Mouse (Mus musculus) forebrain, embryonic 13.5 days (tissue): Measurements from ENCODE around the gene Echdc3. TPM values are rescaled to one million over a fixed set of nuclear protein-coding genes. Genes with fewer than 3 reads are reported as not detected.
A peak's percentile ranks its signal among the peaks of the same experiment; 100 is the strongest.

ENCODE experiments used
- ATAC-seq: fragments of 200-750 bp; cut with Nextera tagmentation; 2 replicates; pipeline ENCODE4 v1.8.0; 2017
- H3K27ac ChIP-seq: fragments of 300-500 bp; sonication (generic); 2 replicates; pipeline ENCODE4 v1.5.1; 2015; ENCODE audit warnings: inconsistent platforms, mild to moderate bottlenecking, moderate library complexity
- H3K27me3 ChIP-seq: fragments of 300-500 bp; sonication (generic); 2 replicates; pipeline ENCODE4 v1.6.1; 2015; ENCODE audit warnings: mild to moderate bottlenecking, inconsistent platforms
- H3K36me3 ChIP-seq: fragments of 300-500 bp; sonication (generic); 2 replicates; pipeline ENCODE4 v1.6.1; 2015; ENCODE audit warnings: mild to moderate bottlenecking, inconsistent platforms; ENCODE audit not compliant: poor library complexity, severe bottlenecking
- H3K4me1 ChIP-seq: fragments of 300-500 bp; sonication (generic); 2 replicates; pipeline ENCODE4 v1.6.1; 2015; ENCODE audit warnings: inconsistent platforms
- H3K4me2 ChIP-seq: fragments of 300-500 bp; sonication (generic); 2 replicates; pipeline ENCODE4 v1.6.1; 2015; ENCODE audit warnings: inconsistent platforms, mild to moderate bottlenecking, moderate library complexity
- H3K4me3 ChIP-seq: fragments of 300-500 bp; sonication (generic); 2 replicates; pipeline ENCODE4 v1.5.1; 2015; ENCODE audit warnings: mild to moderate bottlenecking, inconsistent platforms
- H3K9ac ChIP-seq: fragments of 300-500 bp; sonication (generic); 2 replicates; pipeline ENCODE4 v1.6.1; 2015; ENCODE audit warnings: mild to moderate bottlenecking, inconsistent platforms
- H3K9me3 ChIP-seq: fragments of 300-500 bp; sonication (generic); replicated peaks from 2 replicates; pipeline ENCODE4 v1.6.1; 2016; ENCODE audit warnings: inconsistent platforms
- WGBS: fragments of 180-500 bp; shearing (Covaris S2); methylation state at CpG from one replicate; pipeline ENCODE4 v1.1.7; 2015; 5-methylcytosine and 5-hydroxymethylcytosine counted together
- polyA plus RNA-seq: library from polyadenylated mRNA; unstranded; fragments of >200 nt; fragmentation: Nextera tagmentation; extraction: Ambion mirVana; gene quantifications from 2 replicates; pipeline ENCODE4 v1.2.1, GENCODE M21; 2015

Gene Echdc3
- 1.2 and 1.6 TPM in 2 replicates for polyA plus RNA-seq

- WGBS, result 1% methylated on average over 30 of the region's 30 CpGs
- H3K9me3 ChIP-seq, result no peaks in the 10 kb centered on the region
- peak within 1 kb of the TSS; percentile 43 for H3K4me3 ChIP-seq
- peaks cover 3% of the 10 kb centered on the region; the same call in 1 of the 2 replicates for H3K27me3 ChIP-seq
- peak within 1 kb of the TSS; percentile 27; the same call in 1 of the 2 replicates for H3K27ac ChIP-seq
- peaks cover 15% of the 10 kb centered on the region for H3K4me1 ChIP-seq
- ATAC-seq, result peak; percentile 87
- no peaks in the 10 kb centered on the region for H3K36me3 ChIP-seq
- peak within 1 kb of the TSS; percentile 63 for H3K9ac ChIP-seq
- peak within 1 kb of the TSS; percentile 69 for H3K4me2 ChIP-seq
Observed at GRCm38 (mm10) chr2:6212724-6213511, at the start of gene Echdc3. Echdc3 (minus strand) TSS chr2:6213033.

GRCm38 (mm10) chr2:6261718-6262117, 48.9 kb upstream of the Echdc3 start:
- H3K9ac ChIP-seq, result no peak overlapping the region
- 28% methylated on average over 9 of the region's 9 CpGs for WGBS
- peak; percentile 3; the same call in 1 of the 2 replicates for ATAC-seq
- H3K4me2 ChIP-seq, result peak overlapping the region; percentile 30
- H3K4me3 ChIP-seq, result no peak overlapping the region
- H3K36me3 ChIP-seq, result no peaks in the 10 kb centered on the region
- H3K4me1 ChIP-seq, result peaks cover 12% of the 10 kb centered on the region
- H3K27ac ChIP-seq, result peak overlapping the region; percentile 49
- peaks cover 77% of the 10 kb centered on the region for H3K27me3 ChIP-seq
- peaks cover 12% of the 10 kb centered on the region for H3K9me3 ChIP-seq

- H3K9ac ChIP-seq, result no peak overlapping the region
Observed at GRCm38 (mm10) chr2:6261201-6261672, 48.4 kb upstream of the Echdc3 start.

GRCm38 (mm10) chr2:6260661-6261060, 47.8 kb upstream of the Echdc3 start:
- peak; percentile 7; the same call in 1 of the 2 replicates for ATAC-seq
- Histone ChIP-seq H3K4me3 (no peak overlapping the region), H3K9ac (no peak overlapping the region), H3K27ac (peak overlapping the region; percentile 49; the same call in 1 of the 2 replicates), H3K9me3 (peaks cover 9% of the 10 kb centered on the region), H3K4me2 (no peak overlapping the region), H3K4me1 (peaks cover 19% of the 10 kb centered on the region), H3K27me3 (peaks cover 74% of the 10 kb centered on the region), H3K36me3 (no peaks in the 10 kb centered on the region)
- WGBS, result 34% methylated on average over 4 of the region's 4 CpGs

More at GRCm38 (mm10) chr2:6261201-6261672, 48.4 kb upstream of the Echdc3 start:
- peaks cover 17% of the 10 kb centered on the region for H3K4me1 ChIP-seq
- H3K36me3 ChIP-seq, result no peaks in the 10 kb centered on the region
- H3K27me3 ChIP-seq, result peaks cover 77% of the 10 kb centered on the region
- WGBS, result 4% methylated on average over 8 of the region's 8 CpGs
- peak overlapping the region; percentile 49 for H3K27ac ChIP-seq
- peak; percentile 89 for ATAC-seq
- peak overlapping the region; percentile 30 for H3K4me2 ChIP-seq
- H3K4me3 ChIP-seq, result no peak overlapping the region
- H3K9me3 ChIP-seq, result peaks cover 12% of the 10 kb centered on the region

GRCm38 (mm10) chr2:6259182-6259581, 46.3 kb upstream of the Echdc3 start:
- H3K4me1 ChIP-seq, result peaks cover 19% of the 10 kb centered on the region
- WGBS, result 96% methylated on average over 3 of the region's 3 CpGs
- no peak for ATAC-seq

GRCm38 (mm10) chr2:6258026-6258425, 45.2 kb upstream of the Echdc3 start:
- ATAC-seq, result no peak
- Histone ChIP-seq H3K27me3 (peaks cover 57% of the 10 kb centered on the region), H3K4me2 (no peak overlapping the region), H3K36me3 (no peaks in the 10 kb centered on the region), H3K4me3 (no peak overlapping the region), H3K27ac (no peak overlapping the region), H3K4me1 (peaks cover 19% of the 10 kb centered on the region), H3K9me3 (peaks cover 6% of the 10 kb centered on the region; the same call in 1 of the 2 replicates), H3K9ac (no peak overlapping the region)
- WGBS, result 92% methylated on average over 4 of the region's 4 CpGs

More at GRCm38 (mm10) chr2:6259182-6259581, 46.3 kb upstream of the Echdc3 start:
- no peak overlapping the region for H3K4me2 ChIP-seq
- no peak overlapping the region for H3K4me3 ChIP-seq
- peaks cover 6% of the 10 kb centered on the region; the same call in 1 of the 2 replicates for H3K9me3 ChIP-seq
- peaks cover 61% of the 10 kb centered on the region for H3K27me3 ChIP-seq
- H3K9ac ChIP-seq, result no peak overlapping the region
- H3K36me3 ChIP-seq, result no peaks in the 10 kb centered on the region
- H3K27ac ChIP-seq, result no peak overlapping the region

- 64% methylated on average over 2 of the region's 2 CpGs for WGBS
Observed at GRCm38 (mm10) chr2:6257146-6257545, 44.3 kb upstream of the Echdc3 start.

GRCm38 (mm10) chr2:6255989-6256841, 43.4 kb upstream of the Echdc3 start:
- no peak overlapping the region for H3K9ac ChIP-seq
- H3K9me3 ChIP-seq, result peaks cover 6% of the 10 kb centered on the region; the same call in 1 of the 2 replicates
- WGBS, result 46% methylated on average over 19 of the region's 19 CpGs
- no peaks in the 10 kb centered on the region for H3K36me3 ChIP-seq
- peaks cover 53% of the 10 kb centered on the region for H3K27me3 ChIP-seq
- H3K4me1 ChIP-seq, result peaks cover 12% of the 10 kb centered on the region
- peak overlapping the region; percentile 60 for H3K27ac ChIP-seq
- H3K4me3 ChIP-seq, result no peak overlapping the region
- no peak overlapping the region for H3K4me2 ChIP-seq
- ATAC-seq, result peak; percentile 81

More at GRCm38 (mm10) chr2:6257146-6257545, 44.3 kb upstream of the Echdc3 start:
- no peaks in the 10 kb centered on the region for H3K36me3 ChIP-seq
- H3K27me3 ChIP-seq, result peaks cover 53% of the 10 kb centered on the region
- no peak overlapping the region for H3K9ac ChIP-seq
- peaks cover 19% of the 10 kb centered on the region for H3K4me1 ChIP-seq
- H3K9me3 ChIP-seq, result peaks cover 6% of the 10 kb centered on the region; the same call in 1 of the 2 replicates
- no peak overlapping the region for H3K27ac ChIP-seq
- H3K4me2 ChIP-seq, result no peak overlapping the region
- H3K4me3 ChIP-seq, result no peak overlapping the region
- ATAC-seq, result no peak

GRCm38 (mm10) chr2:6255402-6255988, 42.7 kb upstream of the Echdc3 start:
- peak; percentile 54 for ATAC-seq
- Histone ChIP-seq H3K9ac (no peak overlapping the region), H3K9me3 (peaks cover 5% of the 10 kb centered on the region; the same call in 1 of the 2 replicates), H3K36me3 (no peaks in the 10 kb centered on the region), H3K27ac (no peak overlapping the region; the same call in 1 of the 2 replicates), H3K27me3 (peaks cover 58% of the 10 kb centered on the region), H3K4me2 (no peak overlapping the region), H3K4me3 (no peak overlapping the region), H3K4me1 (peaks cover 9% of the 10 kb centered on the region)
- 37% methylated on average over 5 of the region's 5 CpGs for WGBS

GRCm38 (mm10) chr2:6252491-6252890, 39.7 kb upstream of the Echdc3 start:
- H3K4me2 ChIP-seq, result no peak overlapping the region
- no peak overlapping the region for H3K27ac ChIP-seq
- H3K9me3 ChIP-seq, result no peaks in the 10 kb centered on the region
- WGBS, result 89% methylated on average over 3 of the region's 3 CpGs
- no peaks in the 10 kb centered on the region for H3K36me3 ChIP-seq
- no peak overlapping the region for H3K9ac ChIP-seq
- peaks cover 29% of the 10 kb centered on the region for H3K27me3 ChIP-seq
- H3K4me3 ChIP-seq, result no peak overlapping the region
- H3K4me1 ChIP-seq, result peaks cover 9% of the 10 kb centered on the region
- ATAC-seq, result no peak

GRCm38 (mm10) chr2:6251076-6251496, 38.3 kb upstream of the Echdc3 start:
- ATAC-seq, result no peak
- H3K36me3 ChIP-seq, result no peaks in the 10 kb centered on the region
- H3K9me3 ChIP-seq, result no peaks in the 10 kb centered on the region
- H3K27me3 ChIP-seq, result peaks cover 15% of the 10 kb centered on the region
- H3K4me2 ChIP-seq, result no peak overlapping the region
- H3K27ac ChIP-seq, result no peak overlapping the region
- H3K4me1 ChIP-seq, result peaks cover under 1% of the 10 kb centered on the region; the same call in 1 of the 2 replicates
- no peak overlapping the region for H3K9ac ChIP-seq
- H3K4me3 ChIP-seq, result no peak overlapping the region
- WGBS, result 93% methylated on average over 3 of the region's 3 CpGs
